Mouse (Mus musculus) heart, embryonic 16.5 days (tissue): Measurements from ENCODE around the gene Kcnj16. TPM values are rescaled to one million over a fixed set of nuclear protein-coding genes. Genes with fewer than 3 reads are reported as not detected.
A peak's percentile ranks its signal among the peaks of the same experiment; 100 is the strongest.

Experiments
- ATAC-seq: fragments of 200-750 bp; cut with Nextera tagmentation; replicated peaks from 2 replicates; pipeline ENCODE4 v1.8.0; 2017; ENCODE audit warnings: moderate number of reproducible peaks; ENCODE audit not compliant: insufficient read depth, low FRiP score; ENCODE audit errors: extremely low read depth
- H3K27ac ChIP-seq: fragments of 300-500 bp; sonication (generic); 2 replicates; pipeline ENCODE4 v1.5.1; 2014; ENCODE audit warnings: mild to moderate bottlenecking, low read length, control low read depth, moderate library complexity
- H3K27me3 ChIP-seq: fragments of 300-500 bp; sonication (generic); 2 replicates; pipeline ENCODE4 v1.6.1; 2014; ENCODE audit warnings: low read length, mixed read lengths; ENCODE audit not compliant: control insufficient read depth, insufficient read depth
- H3K36me3 ChIP-seq: fragments of 300-500 bp; sonication (generic); 2 replicates; pipeline ENCODE4 v1.6.1; 2014; ENCODE audit not compliant: control insufficient read depth, insufficient read depth
- H3K4me1 ChIP-seq: fragments of 300-500 bp; sonication (generic); 2 replicates; pipeline ENCODE4 v1.6.1; 2014; ENCODE audit warnings: low read length, mixed read lengths; ENCODE audit not compliant: control insufficient read depth, insufficient read depth
- H3K4me2 ChIP-seq: fragments of 300-500 bp; sonication (generic); 2 replicates; pipeline ENCODE4 v1.6.1; 2014; ENCODE audit warnings: low read depth, mild to moderate bottlenecking, control low read depth, low read length
- H3K4me3 ChIP-seq: fragments of 300-500 bp; sonication (generic); 2 replicates; pipeline ENCODE4 v1.5.1; 2014; ENCODE audit warnings: mild to moderate bottlenecking, control low read depth, low read length
- H3K9ac ChIP-seq: fragments of 300-500 bp; sonication (generic); 2 replicates; pipeline ENCODE4 v1.6.1; 2014; ENCODE audit warnings: low read length, control low read depth
- H3K9me3 ChIP-seq: fragments of 300-500 bp; sonication (generic); replicated peaks from 2 replicates; pipeline ENCODE4 v1.6.1; 2016; ENCODE audit warnings: low read length; ENCODE audit not compliant: control insufficient read depth
- WGBS: fragments of 180-500 bp; shearing (Covaris S2); extraction: QIAGEN DNeasy Blood & Tissue Kit; methylation state at CpG from one replicate; pipeline ENCODE4 v1.1.7; 2014; 5-methylcytosine and 5-hydroxymethylcytosine counted together
- polyA plus RNA-seq: library from polyadenylated mRNA; unstranded; fragments of >200 nt; fragmentation: Nextera tagmentation; extraction: Ambion mirVana; gene quantifications from 2 replicates; pipeline ENCODE4 v1.2.1, GENCODE M21; 2015

Kcnj16 gene
- polyA plus RNA-seq, 1 experiment from 2014 or later: not detected

DNA sequence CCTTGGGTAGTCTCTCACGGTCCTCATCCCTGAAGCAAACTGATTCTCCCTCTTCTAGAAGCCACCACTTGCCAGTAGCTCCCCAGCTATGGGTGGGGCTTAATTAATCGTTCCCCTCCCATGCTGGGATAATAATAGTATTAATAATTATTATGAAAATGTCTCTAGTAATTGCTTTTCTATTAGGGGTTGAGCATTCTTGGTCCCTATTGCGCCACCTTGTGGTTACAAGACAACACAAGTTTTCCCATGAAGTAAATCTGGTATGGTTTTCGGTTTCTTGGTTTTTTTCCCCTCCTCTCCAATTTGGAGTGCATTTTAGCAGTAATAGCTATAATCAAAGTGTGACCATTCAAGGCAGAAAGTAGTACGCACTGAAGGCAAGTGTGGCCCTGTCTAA, 74.3 kb downstream of the Kcnj16 start:
- ATAC-seq: no peak
- H3K27ac ChIP-seq: no peak overlapping the region
- no peak overlapping the region for H3K9ac ChIP-seq
- H3K9me3 ChIP-seq: no peaks in the 10 kb centered on the region
- no peaks in the 10 kb centered on the region for H3K4me1 ChIP-seq
- no peak overlapping the region for H3K4me2 ChIP-seq
- H3K4me3 ChIP-seq: no peak overlapping the region
- H3K36me3 ChIP-seq: no peaks in the 10 kb centered on the region
- WGBS: 42% methylated on average over 5 of the region's 5 CpGs
- H3K27me3 ChIP-seq: no peaks in the 10 kb centered on the region

DNA sequence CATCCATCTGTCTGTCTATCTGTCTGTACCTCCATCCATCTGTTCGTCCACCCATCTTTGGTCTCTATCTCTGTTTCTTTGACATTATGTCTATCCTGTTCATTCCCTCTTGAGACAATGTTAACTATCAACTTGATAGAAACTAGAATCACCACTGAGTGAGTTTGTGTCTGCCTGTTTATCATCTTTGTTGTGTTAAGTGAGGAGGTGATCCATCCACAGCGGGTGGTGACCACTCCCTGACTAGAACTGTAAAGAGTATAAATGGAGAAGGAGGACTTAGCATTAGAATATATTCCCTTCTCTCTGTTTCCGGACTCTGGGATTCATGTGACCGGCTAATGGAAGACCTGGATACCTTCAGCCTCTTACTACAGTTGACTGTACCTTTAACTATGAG, 75.5 kb downstream of the Kcnj16 start:
- Histone ChIP-seq H3K4me3 (no peak overlapping the region), H3K9me3 (no peaks in the 10 kb centered on the region), H3K36me3 (no peaks in the 10 kb centered on the region), H3K27me3 (no peaks in the 10 kb centered on the region), H3K4me1 (no peaks in the 10 kb centered on the region), H3K4me2 (no peak overlapping the region), H3K27ac (no peak overlapping the region), H3K9ac (no peak overlapping the region)
- no peak for ATAC-seq
- 85% methylated on average over 4 of the region's 4 CpGs for WGBS

DNA sequence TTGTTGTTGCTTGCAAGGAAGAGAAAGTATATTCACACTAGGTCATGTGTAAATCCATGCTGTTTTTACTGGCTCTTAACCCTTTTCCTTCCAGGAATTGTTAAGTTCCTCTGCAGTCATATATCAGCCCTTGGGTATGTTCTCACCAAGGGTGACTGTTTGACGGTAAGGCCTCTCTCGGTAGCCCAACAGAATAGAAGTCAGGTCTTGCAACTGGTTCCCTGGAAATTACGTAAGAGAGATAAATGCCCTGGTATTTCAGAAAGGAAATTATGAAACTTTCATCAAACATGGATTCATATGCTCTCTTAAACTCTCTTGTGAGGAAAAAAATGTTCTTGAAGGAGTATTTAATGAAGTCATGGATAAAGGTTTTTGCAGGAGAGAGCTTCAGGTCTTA, 86.4 kb downstream of the Kcnj16 start:
- H3K27ac ChIP-seq: no peak overlapping the region
- H3K9me3 ChIP-seq: no peaks in the 10 kb centered on the region
- no peaks in the 10 kb centered on the region for H3K36me3 ChIP-seq
- H3K27me3 ChIP-seq: no peaks in the 10 kb centered on the region
- no peak for ATAC-seq
- H3K4me2 ChIP-seq: no peak overlapping the region
- peaks cover 2% of the 10 kb centered on the region; the same call in 1 of the 2 replicates for H3K4me1 ChIP-seq
- H3K9ac ChIP-seq: no peak overlapping the region
- 60% methylated on average over 3 of the region's 3 CpGs for WGBS
- H3K4me3 ChIP-seq: no peak overlapping the region

DNA sequence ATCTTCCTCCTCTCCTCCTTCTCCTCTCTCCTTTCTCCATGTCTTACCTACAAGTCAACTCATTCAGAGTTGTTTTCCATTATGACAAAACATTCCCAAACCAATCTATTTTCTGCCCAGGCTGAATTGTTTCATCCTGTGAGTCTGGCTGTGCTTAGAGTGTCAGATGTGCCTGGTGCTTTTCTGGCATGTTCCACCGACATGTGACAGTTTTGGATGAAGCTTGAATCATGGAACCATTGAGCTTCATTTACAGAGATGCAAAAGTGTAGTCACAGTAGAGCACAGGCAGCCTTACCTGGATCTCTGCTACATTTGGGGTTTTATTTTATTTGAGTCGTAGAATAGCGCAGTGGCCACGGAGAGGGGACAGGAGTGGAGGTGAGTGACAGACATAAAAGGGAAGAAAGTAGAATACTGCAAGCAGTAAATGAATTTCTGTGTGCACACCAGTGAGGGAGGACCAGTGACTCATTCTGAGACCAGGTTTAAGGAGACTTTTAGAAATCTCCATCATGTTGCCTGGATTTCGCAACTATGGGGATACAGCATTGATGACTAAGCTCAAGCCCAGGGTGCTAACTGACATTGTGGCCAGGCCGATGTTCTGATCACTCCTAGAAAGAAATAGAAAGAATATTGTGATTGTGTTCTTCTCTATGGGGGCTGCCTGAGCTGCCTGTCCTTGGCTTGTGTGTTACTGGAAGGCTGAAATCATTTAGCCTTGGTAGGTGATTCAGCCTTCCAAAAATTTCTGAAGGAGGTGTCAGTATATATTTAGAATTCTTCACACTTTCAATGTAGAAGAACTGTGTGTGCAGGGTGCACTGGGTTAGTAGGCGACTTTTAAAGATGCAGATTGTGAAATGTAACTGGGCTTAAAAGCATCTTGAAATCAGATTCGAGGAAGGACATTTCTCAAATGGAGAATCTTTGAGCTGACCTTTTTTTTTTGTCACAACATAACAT, 87.3 kb downstream of the Kcnj16 start:
- Histone ChIP-seq H3K4me2 (no peak overlapping the region), H3K27me3 (no peaks in the 10 kb centered on the region), H3K4me3 (no peak overlapping the region), H3K9ac (no peak overlapping the region), H3K9me3 (no peaks in the 10 kb centered on the region), H3K27ac (no peak overlapping the region), H3K4me1 (peaks cover 2% of the 10 kb centered on the region; the same call in 1 of the 2 replicates), H3K36me3 (no peaks in the 10 kb centered on the region)
- ATAC-seq: no peak
- 81% methylated on average over 8 of the region's 8 CpGs for WGBS

DNA sequence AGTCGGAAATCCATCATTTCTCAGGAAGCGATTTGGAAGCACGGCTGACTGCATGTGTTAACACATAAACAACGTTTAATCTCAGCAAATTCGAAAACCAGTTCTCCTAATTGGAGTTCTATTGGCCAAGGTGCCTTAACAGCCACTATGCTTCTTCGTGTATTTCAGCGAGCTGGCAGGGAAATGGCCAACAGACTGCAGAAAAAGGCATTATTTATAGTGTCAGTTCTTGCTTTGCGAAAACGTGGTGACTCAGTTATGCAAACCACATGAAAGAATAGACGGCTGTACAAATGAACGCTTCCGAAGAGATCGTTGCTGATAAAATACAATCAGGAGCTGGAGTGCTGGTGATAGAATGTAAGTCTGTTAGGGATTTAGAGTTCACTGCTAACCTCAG, 88.2 kb downstream of the Kcnj16 start:
- H3K4me3 ChIP-seq: no peak overlapping the region
- no peaks in the 10 kb centered on the region for H3K9me3 ChIP-seq
- no peak overlapping the region for H3K9ac ChIP-seq
- H3K36me3 ChIP-seq: no peaks in the 10 kb centered on the region
- H3K27ac ChIP-seq: no peak overlapping the region
- no peak for ATAC-seq
- no peak overlapping the region for H3K4me2 ChIP-seq
- peaks cover 2% of the 10 kb centered on the region; the same call in 1 of the 2 replicates for H3K4me1 ChIP-seq
- 69% methylated on average over 13 of the region's 13 CpGs for WGBS
- no peaks in the 10 kb centered on the region for H3K27me3 ChIP-seq

DNA sequence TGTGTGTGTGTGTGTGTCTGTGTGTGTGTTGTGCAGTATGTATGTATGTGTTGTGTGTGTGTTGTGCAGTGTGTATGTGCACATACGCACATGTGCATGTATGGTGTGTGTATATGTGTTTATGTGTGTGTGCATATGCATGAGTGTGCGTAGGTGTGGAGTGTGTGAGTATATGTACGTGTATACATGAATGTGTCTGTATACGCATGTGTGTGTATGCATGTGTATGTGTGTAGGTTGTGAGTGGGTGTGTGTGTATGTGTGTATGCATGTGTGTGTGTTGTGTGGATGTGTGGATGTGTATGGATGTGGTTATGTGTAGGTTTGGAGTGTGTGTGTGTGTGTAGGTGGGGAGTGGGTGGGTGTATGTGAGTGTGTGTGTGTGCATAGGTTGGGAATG, 89.6 kb downstream of the Kcnj16 start:
- Histone ChIP-seq H3K27me3 (no peaks in the 10 kb centered on the region), H3K4me2 (no peak overlapping the region), H3K4me1 (peaks cover 2% of the 10 kb centered on the region; the same call in 1 of the 2 replicates), H3K36me3 (no peaks in the 10 kb centered on the region), H3K27ac (no peak overlapping the region), H3K9ac (no peak overlapping the region), H3K4me3 (no peak overlapping the region), H3K9me3 (no peaks in the 10 kb centered on the region)
- WGBS: 95% methylated on average over 4 of the region's 4 CpGs
- no peak for ATAC-seq

DNA sequence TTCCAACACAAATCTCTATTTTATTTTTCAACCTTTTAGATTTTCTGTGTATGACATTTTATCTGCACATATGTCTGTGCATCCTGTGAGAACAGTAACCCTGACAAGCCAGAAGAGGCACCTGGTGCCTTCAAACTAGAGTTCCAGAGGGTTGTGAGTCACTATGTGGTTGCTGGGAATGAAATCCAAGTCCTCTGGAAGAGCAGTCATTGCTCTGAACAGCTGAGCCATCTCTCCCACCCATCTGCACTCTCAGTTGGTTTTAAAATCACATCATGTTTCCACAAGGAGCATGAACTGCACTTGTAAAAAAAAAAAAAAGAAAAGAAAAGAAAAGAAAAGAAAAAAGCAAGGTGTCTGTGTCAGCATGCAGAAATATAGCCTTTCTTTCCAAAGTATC, 91.6 kb downstream of the Kcnj16 start:
- Histone ChIP-seq H3K27ac (no peak overlapping the region), H3K4me3 (no peak overlapping the region), H3K4me2 (no peak overlapping the region), H3K9me3 (no peaks in the 10 kb centered on the region), H3K36me3 (no peaks in the 10 kb centered on the region), H3K27me3 (no peaks in the 10 kb centered on the region), H3K9ac (no peak overlapping the region), H3K4me1 (peaks cover 4% of the 10 kb centered on the region)
- no peak for ATAC-seq

DNA sequence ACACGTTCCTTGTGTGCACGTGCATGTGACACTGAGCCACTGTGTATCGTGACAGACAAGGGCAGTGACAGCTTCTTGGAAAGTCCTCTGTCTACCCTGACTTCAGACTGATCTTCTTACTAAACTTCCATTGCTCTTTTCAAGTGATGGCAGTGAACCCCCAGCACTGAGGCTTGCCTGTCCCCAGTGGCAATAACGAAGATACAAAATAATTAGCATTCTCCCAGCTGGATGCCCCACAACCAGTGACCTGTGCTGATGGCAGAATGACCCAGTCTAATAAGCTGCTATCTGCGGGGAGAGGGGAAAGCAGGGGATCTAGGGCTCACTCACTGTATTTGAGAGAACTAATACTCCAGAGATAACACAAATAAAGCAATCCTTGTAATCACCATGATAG, 92.4 kb downstream of the Kcnj16 start:
- H3K4me3 ChIP-seq: no peak overlapping the region
- peaks cover 5% of the 10 kb centered on the region for H3K4me1 ChIP-seq
- WGBS: 50% methylated on average over 5 of the region's 5 CpGs
- ATAC-seq: no peak
- no peaks in the 10 kb centered on the region for H3K36me3 ChIP-seq
- H3K9ac ChIP-seq: no peak overlapping the region
- no peak overlapping the region for H3K4me2 ChIP-seq
- H3K27me3 ChIP-seq: no peaks in the 10 kb centered on the region
- H3K9me3 ChIP-seq: no peaks in the 10 kb centered on the region
- H3K27ac ChIP-seq: no peak overlapping the region

DNA sequence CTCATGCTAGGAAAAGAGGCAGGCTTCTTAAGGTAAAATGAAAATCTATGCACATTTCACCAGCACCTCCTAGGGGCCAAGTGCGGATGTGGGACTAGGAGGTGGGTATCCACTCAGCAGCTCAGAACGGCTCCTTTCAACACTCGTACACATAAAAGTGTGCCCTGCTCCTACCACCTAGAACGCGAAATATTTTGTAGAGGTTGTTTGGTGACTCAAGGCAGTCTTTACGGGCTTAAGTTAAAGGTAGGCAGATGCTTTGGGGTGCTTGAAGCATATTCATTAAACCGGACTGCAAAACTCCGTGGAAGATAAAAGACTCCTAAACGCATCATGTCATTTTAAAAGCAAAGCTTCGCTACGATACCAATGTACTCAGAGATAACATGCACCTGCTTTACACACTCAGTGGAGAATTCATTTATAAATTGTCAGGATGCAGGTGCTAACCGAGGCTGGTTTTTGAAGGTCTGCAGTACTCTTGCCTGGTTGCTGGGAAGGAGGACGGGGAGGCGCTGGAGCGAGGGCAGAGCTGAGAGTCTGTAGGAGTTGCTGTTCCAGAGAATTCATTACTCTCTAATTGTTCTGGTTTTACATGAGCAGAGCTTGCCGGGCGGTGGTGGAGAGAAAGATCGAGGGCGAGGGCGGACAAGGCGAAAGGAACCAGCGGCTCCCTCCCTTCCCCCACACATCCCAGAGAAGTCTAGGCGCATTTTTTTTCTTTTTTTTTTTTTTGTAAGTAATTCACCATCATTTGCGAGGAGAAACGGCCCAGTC, 97.1 kb downstream of the Kcnj16 start:
- Histone ChIP-seq H3K27ac (peak overlapping the region; percentile 91), H3K4me1 (peaks cover 13% of the 10 kb centered on the region; the same call in 1 of the 2 replicates)
- no peak for ATAC-seq

More for the DNA sequence above, 97.1 kb downstream of the Kcnj16 start:
- Histone ChIP-seq H3K4me2 (peak overlapping the region; percentile 95), H3K9ac (peak overlapping the region; percentile 87), H3K9me3 (no peaks in the 10 kb centered on the region), H3K4me3 (peak overlapping the region; percentile 75), H3K27me3 (no peaks in the 10 kb centered on the region), H3K36me3 (no peaks in the 10 kb centered on the region)
- WGBS: under 1% methylated on average over 24 of the region's 25 CpGs
